Mouse (Mus musculus) cortical plate, adult 2 months (tissue): ENCODE results near the gene Acin1.

Source experiments
- CTCF ChIP-seq: fragments of 200-500 bp; IDR thresholded peaks from 2 replicates; pipeline ENCODE4 v1.5.1; 2011; ENCODE audit warnings: mild to moderate bottlenecking, control low read depth, low read length; ENCODE audit not compliant: insufficient read depth; ENCODE audit errors: extremely low read depth
- POLR2A ChIP-seq: fragments of 200-500 bp; IDR thresholded peaks from 2 replicates; pipeline ENCODE4 v1.6.1; 2011; ENCODE audit warnings: mild to moderate bottlenecking, low read length, control low read depth; ENCODE audit not compliant: insufficient read depth; ENCODE audit errors: extremely low read depth

DNA sequence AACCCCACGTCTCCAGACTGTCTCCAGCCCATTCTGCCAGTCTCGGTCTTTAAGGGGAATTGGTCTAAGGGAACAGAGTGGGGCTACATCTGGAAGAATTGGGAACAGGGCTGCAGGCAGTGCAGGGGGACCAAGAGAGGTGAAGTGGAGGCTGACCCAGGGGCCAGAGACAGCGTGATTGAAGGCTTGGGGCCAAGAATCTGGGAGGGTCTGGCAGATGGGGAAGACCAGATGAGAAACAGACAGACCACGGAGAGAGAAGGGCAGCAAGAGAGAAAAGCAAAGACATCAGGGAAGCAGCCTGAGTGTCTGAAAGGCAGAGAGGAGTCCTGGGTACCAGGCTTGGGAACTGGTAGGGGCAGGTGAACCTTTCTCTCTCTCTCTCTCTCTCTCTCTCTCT, 46.6 kb downstream of the Acin1 start:
- TF ChIP-seq CTCF = no peak
- no peak for TF ChIP-seq POLR2A
